Mouse (Mus musculus): Measurements from ENCODE around the gene Gm16867. TPM values are rescaled to one million over a fixed set of nuclear protein-coding genes. Genes with fewer than 3 reads are reported as not detected.

Gm16867 gene
- total RNA-seq, 2 experiments from 2014 or later = 2.2 to 2.7 TPM

Other genes with a start within 250 kb of the Gm16867 start
- not detected for gene Synb, start 209.1 kb downstream of the Gm16867 start, total RNA-seq (2021)
- gene Gm27179, start 9.2 kb upstream of the Gm16867 start, total RNA-seq (2021) = not detected
- gene Entpd4b, start 52.1 kb upstream of the Gm16867 start, total RNA-seq (2021) = 10 to 100 TPM; 41.3 to 47.9 TPM

Data from gastrocnemius, adult 2 months (tissue).